Mouse (Mus musculus) retina, adult 2 months (tissue): ENCODE measurements at regions not wholly inside any gene's neighbourhood (a gene's known extent, or its start where the extent isn't known, plus 50 kb on each side); places are given as distances from the start of the nearest gene placed in this dataset.

Source experiments
- DNase-seq: peaks from one replicate; pipeline ENCODE4 v3.0.0-alpha.2; 2012; ENCODE audit warnings: low read depth, low spot score

- DNase-seq, result no peak
Observed at GRCm38 (mm10) chr2:137422656-137423055, 306.2 kb upstream of the Jag1 start.

GRCm38 (mm10) chr2:137419678-137420077 lies 303.2 kb upstream of the Jag1 start:
- DNase-seq, result no peak

GRCm38 (mm10) chr2:137417691-137418090 lies 301.2 kb upstream of the Jag1 start:
- no peak for DNase-seq

GRCm38 (mm10) chr2:137413432-137413831 lies 297.0 kb upstream of the Jag1 start:
- no peak for DNase-seq

- DNase-seq, result no peak
Observed at GRCm38 (mm10) chr2:137409611-137410010, 293.2 kb upstream of the Jag1 start.

- no peak for DNase-seq
Observed at GRCm38 (mm10) chr2:137408294-137408693, 291.9 kb upstream of the Jag1 start.

GRCm38 (mm10) chr2:137393486-137393885 lies 277.0 kb upstream of the Jag1 start:
- DNase-seq, result no peak

GRCm38 (mm10) chr2:137379816-137380215 lies 263.4 kb upstream of the Jag1 start:
- DNase-seq, result no peak

GRCm38 (mm10) chr2:137375346-137375745 lies 258.9 kb upstream of the Jag1 start:
- no peak for DNase-seq

GRCm38 (mm10) chr2:137371062-137371461 lies 254.6 kb upstream of the Jag1 start:
- no peak for DNase-seq

GRCm38 (mm10) chr2:137363006-137363405 lies 246.6 kb upstream of the Jag1 start:
- no peak for DNase-seq

GRCm38 (mm10) chr2:137357181-137357738 lies 240.8 kb upstream of the Jag1 start:
- DNase-seq, result no peak

GRCm38 (mm10) chr2:137343736-137344135 lies 227.3 kb upstream of the Jag1 start:
- DNase-seq, result no peak

- no peak for DNase-seq
Observed at GRCm38 (mm10) chr2:137329995-137330394, 213.6 kb upstream of the Jag1 start.

- no peak for DNase-seq
Observed at GRCm38 (mm10) chr2:137323445-137323844, 207.0 kb upstream of the Jag1 start.

GRCm38 (mm10) chr2:137310511-137310910 lies 194.1 kb upstream of the Jag1 start:
- no peak for DNase-seq

- DNase-seq, result no peak
Observed at GRCm38 (mm10) chr2:137308116-137308515, 191.7 kb upstream of the Jag1 start.

GRCm38 (mm10) chr2:137301474-137302267 lies 185.2 kb upstream of the Jag1 start:
- DNase-seq, result no peak

GRCm38 (mm10) chr2:137289231-137289630 lies 172.8 kb upstream of the Jag1 start:
- DNase-seq, result no peak

GRCm38 (mm10) chr2:137271575-137272180 lies 155.2 kb upstream of the Jag1 start:
- DNase-seq, result no peak

- no peak for DNase-seq
Observed at GRCm38 (mm10) chr2:137262911-137263310, 146.5 kb upstream of the Jag1 start.

- no peak for DNase-seq
Observed at GRCm38 (mm10) chr2:137257847-137258515, 141.5 kb upstream of the Jag1 start.
